Mouse (Mus musculus): ENCODE data around the gene Gm17018. TPM values are rescaled to one million over a fixed set of nuclear protein-coding genes. Genes with fewer than 3 reads are reported as not detected.

Gm17018 gene
- polyA plus RNA-seq, 1 experiment from 2014 or later, result 44.0 TPM

GRCm38 (mm10) chr19:45595481-45595880, 35.1 kb downstream of the Gm17018 start:
- no peak for ATAC-seq
- Histone ChIP-seq H3K27ac (ENCODE audit: low read length) (no peak overlapping the region), H3K27me3 (replicated peaks; ENCODE audit: control insufficient read depth, insufficient read depth, low read length) (peaks cover 80% of the 10 kb centered on the region), H3K4me1 (replicated peaks; ENCODE audit: control insufficient read depth, insufficient read depth, low read length) (peaks cover 6% of the 10 kb centered on the region; the same call in 1 of the 2 replicates), H3K9ac (replicated peaks; ENCODE audit: low read depth, low read length) (no peak overlapping the region), H3K9me3 (ENCODE audit: control insufficient read depth, low read length) (no peaks in the 10 kb centered on the region), H3K36me3 (ENCODE audit: control insufficient read depth, insufficient read depth) (no peaks in the 10 kb centered on the region), H3K4me3 (replicated peaks; ENCODE audit: low read length) (no peak overlapping the region), H3K4me2 (ENCODE audit: low read length) (no peak overlapping the region)
- WGBS, result 83% methylated on average over 6 of the region's 6 CpGs

- peak; percentile 95 for ATAC-seq
- Histone ChIP-seq H3K27ac (ENCODE audit: low read length) (no peak overlapping the region), H3K36me3 (ENCODE audit: control insufficient read depth, insufficient read depth) (no peaks in the 10 kb centered on the region), H3K4me2 (ENCODE audit: low read length) (no peak overlapping the region), H3K9me3 (ENCODE audit: control insufficient read depth, low read length) (no peaks in the 10 kb centered on the region), H3K9ac (replicated peaks; ENCODE audit: low read depth, low read length) (no peak overlapping the region), H3K4me3 (replicated peaks; ENCODE audit: low read length) (no peak overlapping the region), H3K27me3 (replicated peaks; ENCODE audit: control insufficient read depth, insufficient read depth, low read length) (peaks cover 84% of the 10 kb centered on the region), H3K4me1 (replicated peaks; ENCODE audit: control insufficient read depth, insufficient read depth, low read length) (peaks cover 6% of the 10 kb centered on the region; the same call in 1 of the 2 replicates)
- 3% methylated on average over 7 of the region's 7 CpGs for WGBS
Observed at GRCm38 (mm10) chr19:45596019-45596418, 35.6 kb downstream of the Gm17018 start.

- peak; percentile 47; the same call in 1 of the 2 replicates for ATAC-seq
- H3K27ac ChIP-seq (ENCODE audit: low read length), result no peak overlapping the region
Observed at GRCm38 (mm10) chr19:45596434-45596833, 36.0 kb downstream of the Gm17018 start.

GRCm38 (mm10) chr19:45597106-45597505, 36.7 kb downstream of the Gm17018 start:
- H3K9ac ChIP-seq (replicated peaks; ENCODE audit: low read depth, low read length), result no peak overlapping the region
- H3K36me3 ChIP-seq (ENCODE audit: control insufficient read depth, insufficient read depth), result peaks cover 2% of the 10 kb centered on the region; the same call in 1 of the 2 replicates
- no peak overlapping the region for H3K4me3 ChIP-seq (replicated peaks; ENCODE audit: low read length)
- H3K4me2 ChIP-seq (ENCODE audit: low read length), result no peak overlapping the region
- peaks cover 6% of the 10 kb centered on the region; the same call in 1 of the 2 replicates for H3K4me1 ChIP-seq (replicated peaks; ENCODE audit: control insufficient read depth, insufficient read depth, low read length)
- 57% methylated on average over 4 of the region's 4 CpGs for WGBS
- ATAC-seq, result no peak
- no peaks in the 10 kb centered on the region for H3K9me3 ChIP-seq (ENCODE audit: control insufficient read depth, low read length)
- no peak overlapping the region for H3K27ac ChIP-seq (ENCODE audit: low read length)
- H3K27me3 ChIP-seq (replicated peaks; ENCODE audit: control insufficient read depth, insufficient read depth, low read length), result peaks cover 85% of the 10 kb centered on the region

More at GRCm38 (mm10) chr19:45596434-45596833, 36.0 kb downstream of the Gm17018 start:
- H3K4me1 ChIP-seq (replicated peaks; ENCODE audit: control insufficient read depth, insufficient read depth, low read length), result peaks cover 6% of the 10 kb centered on the region; the same call in 1 of the 2 replicates
- no peaks in the 10 kb centered on the region for H3K36me3 ChIP-seq (ENCODE audit: control insufficient read depth, insufficient read depth)
- no peak overlapping the region for H3K9ac ChIP-seq (replicated peaks; ENCODE audit: low read depth, low read length)
- WGBS, result 16% methylated on average over 6 of the region's 6 CpGs
- no peak overlapping the region for H3K4me2 ChIP-seq (ENCODE audit: low read length)
- H3K9me3 ChIP-seq (ENCODE audit: control insufficient read depth, low read length), result no peaks in the 10 kb centered on the region
- no peak overlapping the region for H3K4me3 ChIP-seq (replicated peaks; ENCODE audit: low read length)
- peaks cover 87% of the 10 kb centered on the region for H3K27me3 ChIP-seq (replicated peaks; ENCODE audit: control insufficient read depth, insufficient read depth, low read length)

- no peak for ATAC-seq
- H3K9ac ChIP-seq (replicated peaks; ENCODE audit: low read depth, low read length), result no peak overlapping the region
- peaks cover 7% of the 10 kb centered on the region for H3K4me1 ChIP-seq (replicated peaks; ENCODE audit: control insufficient read depth, insufficient read depth, low read length)
- no peak overlapping the region for H3K4me3 ChIP-seq (replicated peaks; ENCODE audit: low read length)
- no peaks in the 10 kb centered on the region for H3K9me3 ChIP-seq (ENCODE audit: control insufficient read depth, low read length)
- 94% methylated on average over 5 of the region's 5 CpGs for WGBS
- no peak overlapping the region for H3K27ac ChIP-seq (ENCODE audit: low read length)
- H3K36me3 ChIP-seq (ENCODE audit: control insufficient read depth, insufficient read depth), result peaks cover 4% of the 10 kb centered on the region; the same call in 1 of the 2 replicates
- H3K27me3 ChIP-seq (replicated peaks; ENCODE audit: control insufficient read depth, insufficient read depth, low read length), result peaks cover 74% of the 10 kb centered on the region
- no peak overlapping the region for H3K4me2 ChIP-seq (ENCODE audit: low read length)
Observed at GRCm38 (mm10) chr19:45602606-45603005, 42.2 kb downstream of the Gm17018 start.

- Histone ChIP-seq H3K4me3 (replicated peaks; ENCODE audit: low read length) (no peak overlapping the region), H3K4me1 (replicated peaks; ENCODE audit: control insufficient read depth, insufficient read depth, low read length) (peaks cover 10% of the 10 kb centered on the region), H3K36me3 (ENCODE audit: control insufficient read depth, insufficient read depth) (peaks cover 4% of the 10 kb centered on the region; the same call in 1 of the 2 replicates), H3K4me2 (ENCODE audit: low read length) (no peak overlapping the region), H3K27me3 (replicated peaks; ENCODE audit: control insufficient read depth, insufficient read depth, low read length) (peaks cover 39% of the 10 kb centered on the region), H3K27ac (ENCODE audit: low read length) (no peak overlapping the region), H3K9ac (replicated peaks; ENCODE audit: low read depth, low read length) (no peak overlapping the region), H3K9me3 (ENCODE audit: control insufficient read depth, low read length) (no peaks in the 10 kb centered on the region)
- ATAC-seq, result no peak
- WGBS, result 47% methylated on average over 4 of the region's 4 CpGs
Observed at GRCm38 (mm10) chr19:45606701-45607100, 46.3 kb downstream of the Gm17018 start.

- H3K27me3 ChIP-seq (replicated peaks; ENCODE audit: control insufficient read depth, insufficient read depth, low read length), result peaks cover 34% of the 10 kb centered on the region
- H3K9me3 ChIP-seq (ENCODE audit: control insufficient read depth, low read length), result no peaks in the 10 kb centered on the region
- H3K4me3 ChIP-seq (replicated peaks; ENCODE audit: low read length), result no peak overlapping the region
- no peak overlapping the region for H3K4me2 ChIP-seq (ENCODE audit: low read length)
- H3K27ac ChIP-seq (ENCODE audit: low read length), result no peak overlapping the region
- H3K9ac ChIP-seq (replicated peaks; ENCODE audit: low read depth, low read length), result no peak overlapping the region
- 10% methylated on average over 7 of the region's 7 CpGs for WGBS
- peak; percentile 72 for ATAC-seq
- no peaks in the 10 kb centered on the region for H3K36me3 ChIP-seq (ENCODE audit: control insufficient read depth, insufficient read depth)
- peaks cover 10% of the 10 kb centered on the region for H3K4me1 ChIP-seq (replicated peaks; ENCODE audit: control insufficient read depth, insufficient read depth, low read length)
Observed at GRCm38 (mm10) chr19:45607479-45607878, 47.1 kb downstream of the Gm17018 start.

GRCm38 (mm10) chr19:45608648-45609339, 48.4 kb downstream of the Gm17018 start:
- Histone ChIP-seq H3K36me3 (ENCODE audit: control insufficient read depth, insufficient read depth) (no peaks in the 10 kb centered on the region), H3K4me2 (ENCODE audit: low read length) (no peak overlapping the region), H3K4me3 (replicated peaks; ENCODE audit: low read length) (no peak overlapping the region), H3K27ac (ENCODE audit: low read length) (no peak overlapping the region), H3K4me1 (replicated peaks; ENCODE audit: control insufficient read depth, insufficient read depth, low read length) (peaks cover 10% of the 10 kb centered on the region), H3K9me3 (ENCODE audit: control insufficient read depth, low read length) (no peaks in the 10 kb centered on the region), H3K9ac (replicated peaks; ENCODE audit: low read depth, low read length) (no peak overlapping the region), H3K27me3 (replicated peaks; ENCODE audit: control insufficient read depth, insufficient read depth, low read length) (peaks cover 24% of the 10 kb centered on the region)
- WGBS, result 75% methylated on average over 13 of the region's 13 CpGs
- no peak for ATAC-seq

- H3K9ac ChIP-seq (replicated peaks; ENCODE audit: low read depth, low read length), result no peak overlapping the region
- WGBS, result 86% methylated on average over 5 of the region's 5 CpGs
- peaks cover 9% of the 10 kb centered on the region for H3K27me3 ChIP-seq (replicated peaks; ENCODE audit: control insufficient read depth, insufficient read depth, low read length)
- H3K9me3 ChIP-seq (ENCODE audit: control insufficient read depth, low read length), result no peaks in the 10 kb centered on the region
- H3K4me1 ChIP-seq (replicated peaks; ENCODE audit: control insufficient read depth, insufficient read depth, low read length), result peaks cover 25% of the 10 kb centered on the region
- no peak overlapping the region for H3K4me2 ChIP-seq (ENCODE audit: low read length)
- no peak overlapping the region for H3K4me3 ChIP-seq (replicated peaks; ENCODE audit: low read length)
- ATAC-seq, result no peak
- H3K27ac ChIP-seq (ENCODE audit: low read length), result no peak overlapping the region
- no peaks in the 10 kb centered on the region for H3K36me3 ChIP-seq (ENCODE audit: control insufficient read depth, insufficient read depth)
Observed at GRCm38 (mm10) chr19:45610823-45611222, 50.4 kb downstream of the Gm17018 start.
